Mouse (Mus musculus) myocyte (in vitro differentiated cells): ENCODE results near the gene Crebl2.

Source experiments
- CEBPB ChIP-seq: IDR thresholded peaks from 2 replicates; pipeline ENCODE4 v1.6.1; 2011; ENCODE audit warnings: mild to moderate bottlenecking, moderate library complexity; ENCODE audit not compliant: poor library complexity, insufficient read depth, severe bottlenecking
- E2F4 ChIP-seq: IDR thresholded peaks from one replicate; pipeline ENCODE4 v1.6.1; 2011; ENCODE audit warnings: mild to moderate bottlenecking, control low read depth, moderate library complexity; ENCODE audit not compliant: insufficient read depth
- MYOG ChIP-seq, 3 experiments: IDR thresholded peaks; one replicate each; pipeline ENCODE4 v1.6.1; 2011; ENCODE audit warnings: control low read depth in 2 of 3, low read depth in 2 of 3, mild to moderate bottlenecking in 2 of 3; ENCODE audit not compliant: insufficient read length in 2 of 3, control insufficient read depth in 1 of 3, insufficient read depth in 1 of 3
- POLR2A ChIP-seq: IDR thresholded peaks from one replicate; pipeline ENCODE4 v1.6.1; 2011; ENCODE audit warnings: low read depth, mild to moderate bottlenecking, control low read depth, moderate library complexity; ENCODE audit not compliant: insufficient read length
- POLR2AphosphoS2 ChIP-seq: IDR thresholded peaks from one replicate; pipeline ENCODE4 v1.6.1; 2011; ENCODE audit warnings: low read depth, control low read depth; ENCODE audit not compliant: insufficient read length
- TCF3 ChIP-seq: IDR thresholded peaks from one replicate; pipeline ENCODE4 v1.6.1; 2011; ENCODE audit warnings: low read depth, control low read depth; ENCODE audit not compliant: insufficient read length

DNA sequence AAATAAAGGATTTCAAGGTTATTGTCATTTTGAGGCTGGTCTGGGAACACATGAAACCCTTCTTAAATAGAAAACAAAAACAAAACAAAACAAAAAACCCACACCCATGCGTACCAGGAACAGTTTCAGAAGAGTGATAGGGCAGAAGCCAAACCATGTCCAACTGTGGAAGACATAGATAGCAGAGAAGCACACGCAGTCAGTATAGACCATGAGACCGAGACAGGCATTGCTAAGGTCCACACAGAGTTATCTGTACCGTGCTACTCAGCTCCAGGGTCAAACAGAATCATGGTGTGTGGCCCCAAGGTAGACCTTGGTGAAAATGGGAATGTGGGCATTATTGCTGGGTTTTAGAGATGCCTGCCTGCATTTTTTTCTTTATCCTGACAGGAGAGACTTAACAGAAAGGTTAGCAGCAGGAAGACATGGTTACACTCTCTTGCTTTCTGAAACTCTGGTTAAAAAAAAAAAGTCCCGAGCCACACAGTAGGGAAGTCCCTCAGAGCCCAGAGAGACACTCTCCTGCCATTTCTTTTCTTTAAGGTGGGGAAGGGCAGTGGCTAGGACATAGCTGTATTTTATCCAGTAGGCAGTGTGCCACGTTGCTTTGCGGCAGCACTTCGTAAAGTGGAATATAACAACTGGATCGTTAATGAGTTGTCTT lies 4.8 kb downstream of the Crebl2 start:
- TF ChIP-seq E2F4 (no peak), POLR2A (no peak), TCF3 (no peak), CEBPB (no peak), MYOG (IDR thresholded peaks at IDR 0.05; ENCODE audit: control insufficient read depth in 1 of 3, insufficient read depth in 1 of 3, insufficient read length in 2 of 3, low read depth in 2 of 3) (no peak), POLR2AphosphoS2 (no peak)
